Mouse (Mus musculus) limb, embryonic 13.5 days (tissue): ENCODE results near the gene Prdm8. TPM values are rescaled to one million over a fixed set of nuclear protein-coding genes. Genes with fewer than 3 reads are reported as not detected.

Source experiments
- ATAC-seq: fragments of 200-750 bp; cut with Nextera tagmentation; 2 replicates; pipeline ENCODE4 v1.8.0; 2017; ENCODE audit warnings: low read depth, moderate number of reproducible peaks, moderate TSS enrichment; ENCODE audit not compliant: low FRiP score
- H3K27ac ChIP-seq: fragments of 300-500 bp; sonication (generic); 2 replicates; pipeline ENCODE4 v1.5.1; 2015; ENCODE audit warnings: inconsistent platforms, mild to moderate bottlenecking, moderate library complexity
- H3K27me3 ChIP-seq: fragments of 300-500 bp; sonication (generic); 2 replicates; pipeline ENCODE4 v1.6.1; 2015; ENCODE audit warnings: mild to moderate bottlenecking, inconsistent platforms
- H3K36me3 ChIP-seq: fragments of 300-500 bp; sonication (generic); 2 replicates; pipeline ENCODE4 v1.6.1; 2015; ENCODE audit warnings: inconsistent platforms, mild to moderate bottlenecking, moderate library complexity
- H3K4me1 ChIP-seq: fragments of 300-500 bp; sonication (generic); 2 replicates; pipeline ENCODE4 v1.6.1; 2015; ENCODE audit warnings: inconsistent platforms
- H3K4me2 ChIP-seq: fragments of 300-500 bp; sonication (generic); replicated peaks from 2 replicates; pipeline ENCODE4 v1.6.1; 2015; ENCODE audit warnings: inconsistent platforms, mild to moderate bottlenecking, moderate library complexity
- H3K4me3 ChIP-seq: fragments of 300-500 bp; sonication (generic); 2 replicates; pipeline ENCODE4 v1.5.1; 2015; ENCODE audit warnings: moderate library complexity, mild to moderate bottlenecking, inconsistent platforms
- H3K9ac ChIP-seq: fragments of 300-500 bp; sonication (generic); 2 replicates; pipeline ENCODE4 v1.6.1; 2015; ENCODE audit warnings: mild to moderate bottlenecking, inconsistent platforms
- H3K9me3 ChIP-seq: fragments of 300-500 bp; sonication (generic); 2 replicates; pipeline ENCODE4 v1.6.1; 2016; ENCODE audit warnings: inconsistent platforms
- WGBS: fragments of 180-500 bp; shearing (Covaris S2); methylation state at CpG from one replicate; pipeline ENCODE4 v1.1.7; 2015; 5-methylcytosine and 5-hydroxymethylcytosine counted together
- polyA plus RNA-seq: library from polyadenylated mRNA; unstranded; fragments of >200 nt; fragmentation: Nextera tagmentation; extraction: Ambion mirVana; gene quantifications from 2 replicates; pipeline ENCODE4 v1.2.1, GENCODE M21; 2015

Gene Prdm8
- polyA plus RNA-seq, 1 experiment from 2014 or later: 0.27 TPM

- no peaks in the 10 kb centered on the region for H3K36me3 ChIP-seq
- H3K4me3 ChIP-seq: peak overlapping the region; percentile 27
- no peaks in the 10 kb centered on the region for H3K9me3 ChIP-seq
- no peak overlapping the region for H3K9ac ChIP-seq
- no peak for ATAC-seq
- H3K27ac ChIP-seq: no peak overlapping the region
- peaks cover 30% of the 10 kb centered on the region for H3K4me1 ChIP-seq
- peaks cover 76% of the 10 kb centered on the region for H3K27me3 ChIP-seq
- H3K4me2 ChIP-seq: peak overlapping the region; percentile 57
- WGBS: under 1% methylated on average over 31 of the region's 31 CpGs
Measured at GRCm38 (mm10) chr5:98189181-98190180, 22.5 kb downstream of the Prdm8 start.

- WGBS: 22% methylated on average over 4 of the region's 4 CpGs
- no peak overlapping the region for H3K27ac ChIP-seq
- H3K4me3 ChIP-seq: no peak overlapping the region
- H3K27me3 ChIP-seq: peaks cover 57% of the 10 kb centered on the region
- no peaks in the 10 kb centered on the region for H3K9me3 ChIP-seq
- no peak for ATAC-seq
- no peak overlapping the region for H3K9ac ChIP-seq
- no peak overlapping the region for H3K4me2 ChIP-seq
- no peaks in the 10 kb centered on the region for H3K36me3 ChIP-seq
- H3K4me1 ChIP-seq: peaks cover 17% of the 10 kb centered on the region
Measured at GRCm38 (mm10) chr5:98192295-98192983, 25.4 kb downstream of the Prdm8 start.

- no peak for ATAC-seq
- 79% methylated on average over 1 of the region's 1 CpGs for WGBS
- no peak overlapping the region for H3K4me2 ChIP-seq
- H3K27me3 ChIP-seq: peaks cover 36% of the 10 kb centered on the region
- H3K9me3 ChIP-seq: no peaks in the 10 kb centered on the region
- peaks cover 10% of the 10 kb centered on the region for H3K4me1 ChIP-seq
- no peaks in the 10 kb centered on the region for H3K36me3 ChIP-seq
- H3K27ac ChIP-seq: no peak overlapping the region
- no peak overlapping the region for H3K9ac ChIP-seq
- H3K4me3 ChIP-seq: no peak overlapping the region
Measured at GRCm38 (mm10) chr5:98194959-98195358, 28.0 kb downstream of the Prdm8 start.

DNA sequence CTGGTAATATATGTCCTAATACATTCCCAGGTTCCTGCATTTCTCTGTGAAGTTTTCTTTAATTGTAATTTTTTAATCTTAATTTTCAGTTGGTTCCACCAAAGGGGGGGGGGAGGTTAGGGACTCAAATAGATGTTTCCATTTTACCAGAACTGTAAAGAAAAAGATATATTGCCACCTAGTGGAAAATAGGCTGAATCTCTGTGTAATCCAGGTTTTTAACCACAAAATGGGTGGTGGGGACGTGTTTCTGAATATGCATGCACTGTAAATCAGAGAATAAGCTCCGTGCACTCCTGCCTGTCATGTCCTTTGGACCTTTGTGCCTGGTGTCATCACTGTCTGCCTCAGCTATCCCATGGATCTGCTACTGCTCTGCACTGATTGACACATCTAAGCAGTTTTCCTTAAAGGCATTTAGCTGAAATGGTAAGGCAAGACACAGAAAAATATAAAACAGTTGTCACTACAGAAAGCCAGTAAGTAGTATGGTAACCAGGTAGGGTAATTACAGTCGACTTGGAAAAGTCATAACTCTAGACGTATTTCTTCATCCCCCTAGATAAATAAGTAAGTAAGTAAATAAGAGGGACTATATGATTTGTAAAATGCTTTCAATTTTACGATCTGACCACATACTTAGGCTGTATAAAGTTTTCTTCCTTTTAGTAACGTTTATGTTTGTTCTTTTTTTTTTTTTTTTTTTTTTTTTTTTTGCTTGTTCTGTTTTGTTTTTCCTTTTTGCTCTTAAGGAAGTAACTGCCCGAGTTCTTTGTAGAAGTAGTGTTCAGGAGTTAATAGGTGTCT lies 31.6 kb downstream of the Prdm8 start:
- 36% methylated on average over 7 of the region's 7 CpGs for WGBS
- Histone ChIP-seq H3K27ac (no peak overlapping the region), H3K4me3 (no peak overlapping the region), H3K36me3 (no peaks in the 10 kb centered on the region), H3K27me3 (peaks cover 16% of the 10 kb centered on the region), H3K9me3 (no peaks in the 10 kb centered on the region), H3K4me2 (no peak overlapping the region), H3K4me1 (0 out of 2 replicates have a peak, but pooled peaks cover 4% of the 10 kb centered on the region), H3K9ac (no peak overlapping the region)
- no peak for ATAC-seq

GRCm38 (mm10) chr5:98199219-98199552 lies 32.2 kb downstream of the Prdm8 start:
- Histone ChIP-seq H3K4me3 (no peak overlapping the region), H3K9ac (no peak overlapping the region), H3K27ac (no peak overlapping the region), H3K9me3 (no peaks in the 10 kb centered on the region), H3K36me3 (no peaks in the 10 kb centered on the region), H3K4me2 (no peak overlapping the region), H3K27me3 (peaks cover 10% of the 10 kb centered on the region), H3K4me1 (0 out of 2 replicates have a peak, but pooled peaks cover 4% of the 10 kb centered on the region)
- 20% methylated on average over 7 of the region's 7 CpGs for WGBS
- no peak for ATAC-seq

GRCm38 (mm10) chr5:98201606-98202005 lies 34.6 kb downstream of the Prdm8 start:
- no peak overlapping the region for H3K4me2 ChIP-seq
- no peak overlapping the region for H3K9ac ChIP-seq
- no peaks in the 10 kb centered on the region for H3K9me3 ChIP-seq
- 80% methylated on average over 3 of the region's 3 CpGs for WGBS
- ATAC-seq: no peak
- peaks cover 8% of the 10 kb centered on the region; the same call in 1 of the 2 replicates for H3K27me3 ChIP-seq
- 0 out of 2 replicates have a peak, but pooled peaks cover 4% of the 10 kb centered on the region for H3K4me1 ChIP-seq
- no peak overlapping the region for H3K27ac ChIP-seq
- H3K4me3 ChIP-seq: no peak overlapping the region
- no peaks in the 10 kb centered on the region for H3K36me3 ChIP-seq

- H3K36me3 ChIP-seq: no peaks in the 10 kb centered on the region
- ATAC-seq: no peak
- no peak overlapping the region for H3K4me3 ChIP-seq
- no peak overlapping the region for H3K27ac ChIP-seq
- H3K4me1 ChIP-seq: 0 out of 2 replicates have a peak, but pooled peaks cover 4% of the 10 kb centered on the region
- no peak overlapping the region for H3K9ac ChIP-seq
- 50% methylated on average over 4 of the region's 4 CpGs for WGBS
- 0 out of 2 replicates have a peak, but pooled peaks cover 4% of the 10 kb centered on the region for H3K27me3 ChIP-seq
- no peaks in the 10 kb centered on the region for H3K9me3 ChIP-seq
- no peak overlapping the region for H3K4me2 ChIP-seq
Measured at GRCm38 (mm10) chr5:98202996-98203395, 36.0 kb downstream of the Prdm8 start.

- Histone ChIP-seq H3K36me3 (no peaks in the 10 kb centered on the region), H3K9me3 (no peaks in the 10 kb centered on the region), H3K9ac (no peak overlapping the region), H3K4me2 (no peak overlapping the region), H3K4me1 (no peaks in the 10 kb centered on the region), H3K4me3 (no peak overlapping the region), H3K27me3 (no peaks in the 10 kb centered on the region), H3K27ac (no peak overlapping the region)
- ATAC-seq: no peak
- 60% methylated on average over 4 of the region's 4 CpGs for WGBS
Measured at GRCm38 (mm10) chr5:98212501-98212900, 45.5 kb downstream of the Prdm8 start.

GRCm38 (mm10) chr5:98221956-98222355 lies 55.0 kb downstream of the Prdm8 start:
- Histone ChIP-seq H3K9ac (no peak overlapping the region), H3K27ac (no peak overlapping the region), H3K4me2 (no peak overlapping the region), H3K4me1 (no peaks in the 10 kb centered on the region; the same call in 1 of the 2 replicates), H3K27me3 (no peaks in the 10 kb centered on the region), H3K36me3 (no peaks in the 10 kb centered on the region), H3K9me3 (no peaks in the 10 kb centered on the region), H3K4me3 (no peak overlapping the region)
- ATAC-seq: no peak
- WGBS: 74% methylated on average over 4 of the region's 4 CpGs

DNA sequence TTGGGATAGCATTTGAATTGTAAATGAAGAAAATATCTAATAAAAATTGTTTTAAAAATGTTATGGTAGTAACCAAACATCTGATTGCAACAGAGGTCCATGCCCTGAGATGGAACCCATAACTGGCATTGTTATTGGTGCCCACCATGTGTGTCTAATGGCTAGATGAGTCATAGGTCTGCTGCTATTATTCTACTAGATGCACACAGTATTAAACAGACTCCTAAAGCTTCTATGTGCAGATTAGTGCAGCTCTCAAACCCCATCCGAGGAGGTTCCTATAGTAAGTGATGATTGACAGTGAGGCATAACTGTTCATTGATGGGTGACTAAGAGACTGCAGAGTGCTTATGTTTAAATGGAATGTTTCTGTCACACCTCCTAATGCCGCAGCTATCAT lies 59.7 kb downstream of the Prdm8 start:
- ATAC-seq: no peak
- WGBS: 78% methylated on average over 2 of the region's 2 CpGs
- Histone ChIP-seq H3K9me3 (no peaks in the 10 kb centered on the region), H3K27me3 (no peaks in the 10 kb centered on the region), H3K4me1 (no peaks in the 10 kb centered on the region), H3K4me2 (no peak overlapping the region), H3K36me3 (no peaks in the 10 kb centered on the region), H3K9ac (no peak overlapping the region), H3K4me3 (no peak overlapping the region), H3K27ac (no peak overlapping the region)

- H3K36me3 ChIP-seq: no peaks in the 10 kb centered on the region
- no peaks in the 10 kb centered on the region for H3K27me3 ChIP-seq
- 77% methylated on average over 6 of the region's 6 CpGs for WGBS
- ATAC-seq: no peak
- no peak overlapping the region for H3K27ac ChIP-seq
- H3K9me3 ChIP-seq: no peaks in the 10 kb centered on the region
- no peak overlapping the region for H3K4me3 ChIP-seq
- H3K9ac ChIP-seq: no peak overlapping the region
- no peak overlapping the region for H3K4me2 ChIP-seq
- H3K4me1 ChIP-seq: no peaks in the 10 kb centered on the region
Measured at GRCm38 (mm10) chr5:98229456-98229855, 62.5 kb downstream of the Prdm8 start.
